Mouse (Mus musculus): ENCODE measurements at regions not wholly inside any gene's neighbourhood (a gene's known extent, or its start where the extent isn't known, plus 50 kb on each side); places are given as distances from the start of the nearest gene placed in this dataset.

GRCm38 (mm10) chr1:122607309-122607708 is 1039.5 kb upstream of the Ddx18 start:
- 60% methylated on average over 3 of the region's 3 CpGs for WGBS
- Histone ChIP-seq H3K36me3 (no peaks in the 10 kb centered on the region), H3K27ac (no peak overlapping the region), H3K9me3 (no peaks in the 10 kb centered on the region), H3K4me3 (no peak overlapping the region), H3K4me1 (no peaks in the 10 kb centered on the region), H3K27me3 (ENCODE audit: insufficient read depth, poor library complexity, severe bottlenecking) (no peaks in the 10 kb centered on the region)
- no peak for DNase-seq (ENCODE audit: low spot score)

DNA sequence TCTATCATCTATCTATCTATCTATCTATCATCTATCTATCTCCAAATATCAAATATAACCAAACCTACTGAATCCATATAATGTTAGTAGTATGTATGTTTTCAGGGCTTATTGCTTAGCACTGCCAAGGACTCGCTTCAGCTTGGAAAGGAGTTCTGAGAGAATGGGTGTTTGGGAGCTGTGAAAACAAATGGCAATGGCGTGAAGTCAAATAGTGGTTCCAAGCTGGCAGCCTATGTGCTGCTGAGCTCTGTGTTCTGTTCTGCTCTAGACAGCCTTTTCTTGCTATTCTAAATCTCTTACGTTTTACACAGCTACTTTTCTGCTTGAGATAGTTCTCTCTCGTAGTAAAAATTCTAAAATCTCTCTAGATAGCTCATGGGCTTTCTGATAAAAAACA is 1008.2 kb upstream of the Ddx18 start:
- no peaks in the 10 kb centered on the region for H3K9me3 ChIP-seq
- H3K27ac ChIP-seq = no peak overlapping the region
- no peaks in the 10 kb centered on the region for H3K4me1 ChIP-seq
- no peak for DNase-seq (ENCODE audit: low spot score)
- WGBS = 51% methylated on average over 4 of the region's 4 CpGs
- H3K27me3 ChIP-seq (ENCODE audit: insufficient read depth, poor library complexity, severe bottlenecking) = no peaks in the 10 kb centered on the region
- H3K36me3 ChIP-seq = no peaks in the 10 kb centered on the region
- H3K4me3 ChIP-seq = no peak overlapping the region

DNA sequence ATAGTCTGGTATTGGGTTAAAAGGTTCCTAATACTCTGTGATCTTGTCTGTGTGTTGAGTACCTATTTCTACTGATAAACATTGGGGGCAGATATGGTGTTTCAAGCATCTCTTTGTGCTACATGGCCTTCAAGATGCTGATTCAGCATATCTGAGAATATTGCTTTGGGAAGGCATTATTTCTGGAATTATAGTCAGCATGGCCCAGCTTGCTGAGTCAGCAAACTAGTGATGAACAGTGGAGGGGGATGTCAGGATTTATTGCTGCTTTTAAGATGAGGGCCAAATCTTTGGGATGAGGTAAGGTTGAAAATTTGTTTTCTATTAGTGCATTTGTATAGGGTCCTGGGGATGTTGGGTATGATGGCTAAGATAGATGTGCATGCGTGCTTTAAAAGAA is 983.8 kb upstream of the Ddx18 start:
- Histone ChIP-seq H3K9me3 (no peaks in the 10 kb centered on the region), H3K4me3 (no peak overlapping the region), H3K27ac (no peak overlapping the region), H3K4me1 (no peaks in the 10 kb centered on the region), H3K27me3 (ENCODE audit: insufficient read depth, poor library complexity, severe bottlenecking) (no peaks in the 10 kb centered on the region), H3K36me3 (no peaks in the 10 kb centered on the region)
- 89% methylated on average over 1 of the region's 1 CpGs for WGBS
- DNase-seq (ENCODE audit: low spot score) = no peak

DNA sequence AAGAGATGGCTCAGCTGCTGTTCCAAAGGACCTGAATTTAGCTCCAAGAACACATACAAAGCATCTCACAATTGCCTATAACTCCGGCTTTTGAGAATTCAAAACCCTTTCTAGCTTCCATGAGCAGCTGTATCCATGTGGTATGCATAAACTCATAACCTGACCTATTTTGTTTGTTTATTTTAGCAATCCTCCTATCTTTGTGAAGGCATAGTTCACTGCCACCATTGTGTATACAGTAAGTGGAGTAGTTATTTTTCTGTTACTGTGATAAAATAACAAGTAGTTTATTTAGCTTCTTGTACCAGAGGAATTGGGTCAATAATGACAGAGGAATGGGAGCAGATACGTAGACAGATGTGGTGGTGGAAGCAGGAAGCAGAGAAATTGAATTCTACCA is 941.8 kb upstream of the Ddx18 start:
- H3K27me3 ChIP-seq (ENCODE audit: insufficient read depth, poor library complexity, severe bottlenecking) = no peaks in the 10 kb centered on the region
- no peaks in the 10 kb centered on the region for H3K4me1 ChIP-seq
- no peaks in the 10 kb centered on the region for H3K9me3 ChIP-seq
- H3K4me3 ChIP-seq = no peak overlapping the region
- no peaks in the 10 kb centered on the region for H3K36me3 ChIP-seq
- WGBS = 81% methylated on average over 2 of the region's 2 CpGs
- DNase-seq (ENCODE audit: low spot score) = no peak
- no peak overlapping the region for H3K27ac ChIP-seq

- H3K27me3 ChIP-seq (ENCODE audit: insufficient read depth, poor library complexity, severe bottlenecking) = no peaks in the 10 kb centered on the region
- no peak overlapping the region for H3K27ac ChIP-seq
These were observed 933.9 kb upstream of the Ddx18 start for GRCm38 (mm10) chr1:122501707-122502106.

DNA sequence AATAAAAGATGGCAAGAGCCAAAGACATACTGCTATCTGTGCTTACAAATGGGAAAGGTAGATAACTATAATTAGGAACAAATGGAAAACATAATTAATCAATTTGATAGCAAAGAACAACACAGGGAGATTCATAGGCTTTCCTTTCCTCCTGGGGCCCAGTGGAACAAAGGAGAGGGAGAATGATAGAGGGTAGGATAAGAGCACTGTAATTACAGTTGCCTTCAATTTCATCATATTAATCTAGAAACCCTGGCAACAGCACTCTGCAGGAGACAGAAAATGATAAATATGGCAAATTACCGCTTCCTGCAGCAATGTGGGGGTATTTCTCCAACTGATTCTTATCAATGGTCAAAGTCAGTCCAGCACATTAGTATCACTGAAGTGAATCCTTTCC is 910.2 kb upstream of the Ddx18 start:
- no peak for DNase-seq (ENCODE audit: low spot score)
- no peaks in the 10 kb centered on the region for H3K36me3 ChIP-seq
- 81% methylated on average over 1 of the region's 1 CpGs for WGBS
- no peak overlapping the region for H3K27ac ChIP-seq
- H3K4me1 ChIP-seq = no peaks in the 10 kb centered on the region
- H3K9me3 ChIP-seq = no peaks in the 10 kb centered on the region
- H3K27me3 ChIP-seq (ENCODE audit: insufficient read depth, poor library complexity, severe bottlenecking) = no peaks in the 10 kb centered on the region
- H3K4me3 ChIP-seq = no peak overlapping the region

More at GRCm38 (mm10) chr1:122501707-122502106, 933.9 kb upstream of the Ddx18 start:
- Histone ChIP-seq H3K4me3 (no peak overlapping the region), H3K36me3 (no peaks in the 10 kb centered on the region), H3K9me3 (no peaks in the 10 kb centered on the region), H3K4me1 (no peaks in the 10 kb centered on the region)
- WGBS = 68% methylated on average over 4 of the region's 4 CpGs
- DNase-seq (ENCODE audit: low spot score) = no peak

GRCm38 (mm10) chr1:122463931-122464330 is 896.1 kb upstream of the Ddx18 start:
- no peaks in the 10 kb centered on the region for H3K36me3 ChIP-seq
- no peaks in the 10 kb centered on the region for H3K27me3 ChIP-seq (ENCODE audit: insufficient read depth, poor library complexity, severe bottlenecking)
- H3K4me1 ChIP-seq = no peaks in the 10 kb centered on the region
- 63% methylated on average over 3 of the region's 3 CpGs for WGBS
- no peak overlapping the region for H3K4me3 ChIP-seq
- H3K9me3 ChIP-seq = no peaks in the 10 kb centered on the region
- no peak for DNase-seq (ENCODE audit: low spot score)
- no peak overlapping the region for H3K27ac ChIP-seq

GRCm38 (mm10) chr1:122459056-122459455 is 891.3 kb upstream of the Ddx18 start:
- H3K4me1 ChIP-seq = no peaks in the 10 kb centered on the region
- H3K9me3 ChIP-seq = no peaks in the 10 kb centered on the region
- DNase-seq (ENCODE audit: low spot score) = no peak
- 84% methylated on average over 2 of the region's 2 CpGs for WGBS
- no peak overlapping the region for H3K27ac ChIP-seq
- no peaks in the 10 kb centered on the region for H3K27me3 ChIP-seq (ENCODE audit: insufficient read depth, poor library complexity, severe bottlenecking)
- H3K36me3 ChIP-seq = no peaks in the 10 kb centered on the region
- no peak overlapping the region for H3K4me3 ChIP-seq

DNA sequence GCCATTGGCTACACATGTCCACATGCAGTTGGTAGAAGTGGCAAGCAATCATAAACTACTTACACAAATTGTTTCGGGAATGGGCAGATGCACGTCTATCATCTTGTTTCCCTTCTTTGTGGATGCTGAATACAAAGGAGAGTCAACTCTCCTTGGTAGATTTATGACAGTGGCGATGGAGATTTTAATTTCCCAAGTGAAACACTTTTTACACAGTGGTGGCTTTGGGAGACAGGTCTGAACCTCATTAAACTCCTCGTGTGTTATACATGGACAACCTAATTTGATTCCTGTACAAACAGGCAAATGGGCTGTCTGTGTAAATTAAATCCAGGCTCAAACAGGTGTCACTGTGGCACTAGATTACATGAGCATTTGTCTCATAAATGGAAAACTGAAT is 887.1 kb upstream of the Ddx18 start:
- DNase-seq (ENCODE audit: low spot score) = no peak
- WGBS = 80% methylated on average over 4 of the region's 4 CpGs
- no peaks in the 10 kb centered on the region for H3K27me3 ChIP-seq (ENCODE audit: insufficient read depth, poor library complexity, severe bottlenecking)
- no peaks in the 10 kb centered on the region for H3K9me3 ChIP-seq
- no peaks in the 10 kb centered on the region for H3K36me3 ChIP-seq
- no peak overlapping the region for H3K4me3 ChIP-seq
- no peaks in the 10 kb centered on the region for H3K4me1 ChIP-seq
- no peak overlapping the region for H3K27ac ChIP-seq

GRCm38 (mm10) chr1:122453617-122454016 is 885.8 kb upstream of the Ddx18 start:
- Histone ChIP-seq H3K9me3 (no peaks in the 10 kb centered on the region), H3K4me3 (no peak overlapping the region)

GRCm38 (mm10) chr1:122439358-122439757 is 871.6 kb upstream of the Ddx18 start:
- Histone ChIP-seq H3K36me3 (no peaks in the 10 kb centered on the region), H3K27ac (no peak overlapping the region), H3K4me3 (no peak overlapping the region), H3K27me3 (ENCODE audit: insufficient read depth, poor library complexity, severe bottlenecking) (no peaks in the 10 kb centered on the region), H3K9me3 (no peaks in the 10 kb centered on the region), H3K4me1 (no peaks in the 10 kb centered on the region)
- no peak for DNase-seq (ENCODE audit: low spot score)
- WGBS = 67% methylated on average over 3 of the region's 3 CpGs

More at GRCm38 (mm10) chr1:122453617-122454016, 885.8 kb upstream of the Ddx18 start:
- 69% methylated on average over 3 of the region's 3 CpGs for WGBS
- Histone ChIP-seq H3K36me3 (no peaks in the 10 kb centered on the region), H3K27ac (no peak overlapping the region), H3K4me1 (no peaks in the 10 kb centered on the region), H3K27me3 (ENCODE audit: insufficient read depth, poor library complexity, severe bottlenecking) (no peaks in the 10 kb centered on the region)
- no peak for DNase-seq (ENCODE audit: low spot score)

GRCm38 (mm10) chr1:122423503-122423902 is 855.7 kb upstream of the Ddx18 start:
- Histone ChIP-seq H3K27me3 (ENCODE audit: insufficient read depth, poor library complexity, severe bottlenecking) (no peaks in the 10 kb centered on the region), H3K4me1 (no peaks in the 10 kb centered on the region), H3K9me3 (no peaks in the 10 kb centered on the region), H3K36me3 (no peaks in the 10 kb centered on the region), H3K4me3 (no peak overlapping the region), H3K27ac (no peak overlapping the region)
- no peak for DNase-seq (ENCODE audit: low spot score)
- WGBS = 70% methylated on average over 2 of the region's 2 CpGs

- H3K4me1 ChIP-seq = no peaks in the 10 kb centered on the region
- WGBS = 87% methylated on average over 2 of the region's 2 CpGs
- no peaks in the 10 kb centered on the region for H3K9me3 ChIP-seq
- H3K4me3 ChIP-seq = no peak overlapping the region
- H3K27ac ChIP-seq = no peak overlapping the region
- H3K27me3 ChIP-seq (ENCODE audit: insufficient read depth, poor library complexity, severe bottlenecking) = no peaks in the 10 kb centered on the region
- DNase-seq (ENCODE audit: low spot score) = no peak
- H3K36me3 ChIP-seq = no peaks in the 10 kb centered on the region
These were observed 828.6 kb upstream of the Ddx18 start for GRCm38 (mm10) chr1:122396342-122396741.

DNA sequence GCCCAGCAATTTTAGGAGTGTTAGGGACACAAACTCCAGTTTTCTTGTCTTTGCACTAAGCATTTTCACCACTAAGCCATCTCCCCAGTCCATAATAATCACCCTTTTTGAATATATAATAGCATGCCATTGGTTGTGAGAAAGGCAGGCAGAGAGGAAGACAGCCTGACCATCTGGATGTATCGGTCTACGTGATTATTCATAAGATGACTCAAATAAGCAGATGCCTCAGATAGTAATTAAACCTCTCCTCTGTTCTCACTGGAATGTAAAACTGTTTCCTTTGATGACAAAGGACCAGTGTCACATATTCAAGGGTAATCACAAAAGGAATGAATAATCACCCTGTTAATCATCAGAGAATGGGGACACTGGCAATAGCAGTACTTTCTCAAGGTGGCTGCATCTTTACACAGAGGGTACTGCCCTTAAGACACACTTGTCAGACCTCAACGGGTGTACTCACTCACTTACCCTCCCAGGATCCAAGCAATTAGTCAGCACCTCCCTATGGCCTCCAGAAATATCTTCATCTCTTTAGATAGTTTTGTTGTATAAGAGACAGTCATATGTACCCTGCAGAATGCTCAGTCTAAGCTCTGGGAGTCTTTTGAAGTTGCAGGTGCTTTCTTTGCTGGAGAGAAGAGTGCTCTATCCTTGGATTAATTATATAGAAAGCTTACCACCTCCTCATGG is 826.0 kb upstream of the Ddx18 start:
- no peaks in the 10 kb centered on the region for H3K4me1 ChIP-seq
- no peak overlapping the region for H3K27ac ChIP-seq
- H3K27me3 ChIP-seq (ENCODE audit: insufficient read depth, poor library complexity, severe bottlenecking) = no peaks in the 10 kb centered on the region
- no peaks in the 10 kb centered on the region for H3K36me3 ChIP-seq
- WGBS = 74% methylated on average over 3 of the region's 3 CpGs
- H3K9me3 ChIP-seq = no peaks in the 10 kb centered on the region
- no peak for DNase-seq (ENCODE audit: low spot score)
- H3K4me3 ChIP-seq = no peak overlapping the region

All from heart, embryonic 10.5 days (tissue).